Mouse (Mus musculus): ENCODE data around the gene Rbfox1. TPM values are rescaled to one million over a fixed set of nuclear protein-coding genes. Genes with fewer than 3 reads are reported as not detected.

Gene Rbfox1
- polyA plus RNA-seq, 1 experiment: 142 TPM

DNA sequence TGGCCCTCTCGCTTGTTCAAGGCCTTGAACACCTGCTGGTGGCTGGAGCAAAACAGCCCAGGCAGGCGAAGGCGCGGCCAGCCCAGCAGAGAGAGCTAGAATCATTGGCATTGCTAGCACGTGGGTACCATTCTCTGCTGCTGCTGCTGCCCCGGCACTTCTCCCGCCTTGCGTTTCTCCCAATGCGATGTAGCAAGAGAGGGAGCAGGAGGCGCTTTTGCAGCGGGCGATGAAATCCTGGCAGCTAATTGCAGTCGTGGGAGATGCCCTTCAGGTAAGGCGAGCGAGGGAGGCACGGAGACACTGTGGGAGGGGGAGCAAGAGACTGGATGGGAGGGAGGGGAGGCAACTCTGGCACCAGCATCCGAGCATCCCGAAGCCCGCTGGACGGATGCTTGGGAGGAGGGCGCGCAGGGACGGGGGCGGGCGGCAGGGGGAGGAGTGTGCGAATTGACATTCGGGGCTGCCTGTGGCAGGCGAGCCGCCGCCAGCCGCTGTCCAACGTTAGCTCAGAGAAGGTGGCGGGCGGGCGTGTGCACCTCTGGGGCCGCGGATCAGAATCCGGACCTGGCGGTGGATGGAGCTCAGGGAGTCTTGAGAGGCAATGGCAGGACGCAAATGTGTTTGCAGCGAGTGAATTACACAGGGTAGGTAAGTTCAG is 463.6 kb downstream of the Rbfox1 start:
- H3K4me3 ChIP-seq (ENCODE audit: insufficient read depth, low read length): peak overlapping the region; percentile 71
- peaks cover 3% of the 10 kb centered on the region; the same call in 1 of the 2 replicates for H3K4me1 ChIP-seq (ENCODE audit: control insufficient read depth, insufficient read depth, low read length)
- peak overlapping the region; percentile 55 for H3K27ac ChIP-seq (ENCODE audit: insufficient read depth, low read length)
- no peak for TF ChIP-seq CTCF (IDR thresholded peaks at IDR 0.05; ENCODE audit: extremely low read depth, insufficient read depth, low read length)
- peak; percentile 47; the same call in 1 of the 2 replicates for TF ChIP-seq POLR2A (IDR thresholded peaks at IDR 0.05; ENCODE audit: extremely low read depth, insufficient read depth, low read length)

- TF ChIP-seq POLR2A (IDR thresholded peaks at IDR 0.05; ENCODE audit: extremely low read depth, insufficient read depth, low read length) (no peak), CTCF (IDR thresholded peaks at IDR 0.05; ENCODE audit: extremely low read depth, insufficient read depth, low read length) (no peak)
These were observed 464.2 kb downstream of the Rbfox1 start for GRCm38 (mm10) chr16:6349381-6349780.

DNA sequence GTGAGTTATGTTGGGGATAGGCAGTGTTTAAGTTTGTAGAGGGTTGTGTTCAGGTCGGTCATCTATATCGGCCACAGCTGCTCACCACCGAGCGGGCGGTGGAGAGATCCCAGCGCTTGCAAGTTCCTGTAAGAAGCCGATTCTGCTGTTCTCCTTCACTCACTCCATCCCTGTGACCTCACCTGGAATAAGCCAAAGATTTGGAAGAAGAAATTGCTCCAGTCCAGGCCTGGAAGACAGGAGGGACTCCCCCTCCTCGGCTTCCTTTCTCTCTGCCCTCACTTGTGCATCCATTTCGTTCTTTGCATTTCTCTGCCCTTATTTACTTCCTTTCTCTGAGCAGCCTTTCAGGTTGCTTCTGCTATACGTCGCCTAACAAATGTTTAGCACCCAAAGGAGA is 465.1 kb downstream of the Rbfox1 start:
- Histone ChIP-seq H3K27ac (ENCODE audit: insufficient read depth, low read length) (no peak overlapping the region), H3K4me1 (ENCODE audit: control insufficient read depth, insufficient read depth, low read length) (peaks cover 5% of the 10 kb centered on the region; the same call in 1 of the 2 replicates), H3K4me3 (ENCODE audit: insufficient read depth, low read length) (peak overlapping the region; percentile 71)
- TF ChIP-seq CTCF (IDR thresholded peaks at IDR 0.05; ENCODE audit: extremely low read depth, insufficient read depth, low read length): no peak
- no peak for TF ChIP-seq POLR2A (IDR thresholded peaks at IDR 0.05; ENCODE audit: extremely low read depth, insufficient read depth, low read length)

More at GRCm38 (mm10) chr16:6349381-6349780, 464.2 kb downstream of the Rbfox1 start:
- peak overlapping the region; percentile 71 for H3K4me3 ChIP-seq (ENCODE audit: insufficient read depth, low read length)
- peaks cover 5% of the 10 kb centered on the region; the same call in 1 of the 2 replicates for H3K4me1 ChIP-seq (ENCODE audit: control insufficient read depth, insufficient read depth, low read length)
- H3K27ac ChIP-seq (ENCODE audit: insufficient read depth, low read length): peak overlapping the region; percentile 55; the same call in 1 of the 2 replicates

- Histone ChIP-seq H3K27ac (ENCODE audit: insufficient read depth, low read length) (no peak overlapping the region), H3K4me3 (ENCODE audit: insufficient read depth, low read length) (no peak overlapping the region), H3K4me1 (ENCODE audit: control insufficient read depth, insufficient read depth, low read length) (peaks cover 5% of the 10 kb centered on the region; the same call in 1 of the 2 replicates)
- no peak for TF ChIP-seq CTCF (IDR thresholded peaks at IDR 0.05; ENCODE audit: extremely low read depth, insufficient read depth, low read length)
- TF ChIP-seq POLR2A (IDR thresholded peaks at IDR 0.05; ENCODE audit: extremely low read depth, insufficient read depth, low read length): no peak
These were observed 468.0 kb downstream of the Rbfox1 start for GRCm38 (mm10) chr16:6353191-6353590.

DNA sequence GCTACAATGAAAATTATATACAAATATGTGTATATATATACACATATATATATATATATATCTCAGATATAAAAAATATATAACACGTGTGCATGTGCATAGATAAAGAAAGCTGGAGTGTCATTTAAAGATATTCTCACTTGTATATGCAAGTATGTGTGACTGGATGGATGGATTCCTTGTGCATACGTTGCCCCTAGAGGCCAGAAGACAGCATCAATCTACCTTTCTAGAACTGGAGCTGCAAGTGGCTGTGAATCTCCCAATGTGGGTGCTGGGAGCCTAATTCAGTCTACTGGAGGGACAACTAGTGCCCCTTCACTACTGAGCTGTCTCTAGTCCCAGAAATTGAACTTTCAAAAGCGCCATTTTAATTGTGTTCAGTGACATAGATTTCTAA is 471.8 kb downstream of the Rbfox1 start:
- Histone ChIP-seq H3K4me3 (ENCODE audit: insufficient read depth, low read length) (no peak overlapping the region), H3K27ac (ENCODE audit: insufficient read depth, low read length) (no peak overlapping the region), H3K4me1 (ENCODE audit: control insufficient read depth, insufficient read depth, low read length) (peaks cover 5% of the 10 kb centered on the region)
- TF ChIP-seq CTCF (IDR thresholded peaks at IDR 0.05; ENCODE audit: extremely low read depth, insufficient read depth, low read length): peak; percentile 25; the same call in 1 of the 2 replicates
- TF ChIP-seq POLR2A (IDR thresholded peaks at IDR 0.05; ENCODE audit: extremely low read depth, insufficient read depth, low read length): no peak

DNA sequence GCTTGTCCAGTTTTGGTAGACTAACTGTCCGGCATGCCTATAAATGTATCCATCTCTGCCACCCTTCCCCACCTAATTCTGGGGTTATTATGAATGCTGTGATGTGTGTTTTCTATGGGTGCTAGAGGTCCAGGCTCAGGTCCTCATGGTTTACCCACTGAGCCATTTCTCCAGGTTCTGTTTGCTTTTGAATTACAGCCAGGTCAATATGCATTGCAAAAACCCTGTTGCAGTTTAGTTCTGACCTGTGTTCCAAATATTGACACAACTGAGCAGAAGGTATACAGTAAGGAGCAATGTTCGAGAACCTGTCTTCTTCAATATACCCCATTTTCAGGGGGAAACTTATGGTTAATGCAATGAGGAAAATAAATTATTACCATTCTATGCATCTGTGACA is 480.6 kb downstream of the Rbfox1 start:
- Histone ChIP-seq H3K4me3 (ENCODE audit: insufficient read depth, low read length) (no peak overlapping the region), H3K4me1 (ENCODE audit: control insufficient read depth, insufficient read depth, low read length) (no peaks in the 10 kb centered on the region), H3K27ac (ENCODE audit: insufficient read depth, low read length) (no peak overlapping the region)
- TF ChIP-seq CTCF (IDR thresholded peaks at IDR 0.05; ENCODE audit: extremely low read depth, insufficient read depth, low read length) (no peak), POLR2A (IDR thresholded peaks at IDR 0.05; ENCODE audit: extremely low read depth, insufficient read depth, low read length) (no peak)

- H3K27ac ChIP-seq (ENCODE audit: insufficient read depth, low read length): no peak overlapping the region
- H3K4me1 ChIP-seq (ENCODE audit: control insufficient read depth, insufficient read depth, low read length): no peaks in the 10 kb centered on the region
- no peak overlapping the region for H3K4me3 ChIP-seq (ENCODE audit: insufficient read depth, low read length)
- TF ChIP-seq POLR2A (IDR thresholded peaks at IDR 0.05; ENCODE audit: extremely low read depth, insufficient read depth, low read length) (no peak), CTCF (IDR thresholded peaks at IDR 0.05; ENCODE audit: extremely low read depth, insufficient read depth, low read length) (no peak)
These were observed 481.5 kb downstream of the Rbfox1 start for GRCm38 (mm10) chr16:6366649-6367048.

DNA sequence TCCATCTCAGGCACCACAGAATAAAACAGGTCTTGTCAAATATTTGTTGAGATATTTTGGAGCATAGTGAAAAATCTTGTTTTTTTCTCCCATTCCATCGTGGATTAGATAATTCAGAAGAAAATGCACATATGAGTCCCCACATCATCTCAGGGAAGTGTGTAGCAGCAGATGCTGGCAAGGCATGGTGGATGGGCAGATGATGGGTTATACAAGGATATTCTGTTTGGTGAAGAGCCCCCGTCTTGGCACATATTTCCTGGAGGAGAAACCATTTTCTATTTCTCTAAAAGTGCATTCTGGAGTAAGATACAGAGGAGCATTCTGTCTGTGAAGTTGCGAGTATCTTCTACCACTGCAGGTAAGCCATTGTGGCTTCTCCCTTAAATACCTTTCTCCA is 495.8 kb downstream of the Rbfox1 start:
- Histone ChIP-seq H3K4me1 (ENCODE audit: control insufficient read depth, insufficient read depth, low read length) (peaks cover 12% of the 10 kb centered on the region), H3K4me3 (ENCODE audit: insufficient read depth, low read length) (no peak overlapping the region), H3K27ac (ENCODE audit: insufficient read depth, low read length) (no peak overlapping the region)
- TF ChIP-seq CTCF (IDR thresholded peaks at IDR 0.05; ENCODE audit: extremely low read depth, insufficient read depth, low read length) (no peak), POLR2A (IDR thresholded peaks at IDR 0.05; ENCODE audit: extremely low read depth, insufficient read depth, low read length) (no peak)

GRCm38 (mm10) chr16:6381572-6381971 is 496.4 kb downstream of the Rbfox1 start:
- H3K4me3 ChIP-seq (ENCODE audit: insufficient read depth, low read length): no peak overlapping the region
- no peak overlapping the region for H3K27ac ChIP-seq (ENCODE audit: insufficient read depth, low read length)
- H3K4me1 ChIP-seq (ENCODE audit: control insufficient read depth, insufficient read depth, low read length): peaks cover 12% of the 10 kb centered on the region
- TF ChIP-seq CTCF (IDR thresholded peaks at IDR 0.05; ENCODE audit: extremely low read depth, insufficient read depth, low read length): no peak
- TF ChIP-seq POLR2A (IDR thresholded peaks at IDR 0.05; ENCODE audit: extremely low read depth, insufficient read depth, low read length): no peak

GRCm38 (mm10) chr16:6382712-6383111 is 497.6 kb downstream of the Rbfox1 start:
- no peak for TF ChIP-seq CTCF (IDR thresholded peaks at IDR 0.05; ENCODE audit: extremely low read depth, insufficient read depth, low read length)
- no peak for TF ChIP-seq POLR2A (IDR thresholded peaks at IDR 0.05; ENCODE audit: extremely low read depth, insufficient read depth, low read length)
- Histone ChIP-seq H3K27ac (ENCODE audit: insufficient read depth, low read length) (no peak overlapping the region), H3K4me1 (ENCODE audit: control insufficient read depth, insufficient read depth, low read length) (peaks cover 12% of the 10 kb centered on the region), H3K4me3 (ENCODE audit: insufficient read depth, low read length) (no peak overlapping the region)

All from cortical plate, adult 2 months (tissue).